Mouse (Mus musculus) cerebral cortex, adult 2 months (tissue): ENCODE results near the gene Crebbp.

ENCODE experiments used
- WGBS: fragments of 180-500 bp; shearing (Covaris S2); methylation state at CpG from one replicate; pipeline ENCODE4 v1.1.7; 2018; 5-methylcytosine and 5-hydroxymethylcytosine counted together

The Crebbp gene

GRCm38 (mm10) chr16:4040206-4040605 lies 173.6 kb downstream of the Crebbp start:
- 90% methylated on average over 5 of the region's 5 CpGs for WGBS

GRCm38 (mm10) chr16:4037690-4038089 lies 176.1 kb downstream of the Crebbp start:
- 96% methylated on average over 7 of the region's 7 CpGs for WGBS

- 93% methylated on average over 5 of the region's 5 CpGs for WGBS
Observed at GRCm38 (mm10) chr16:4036807-4037206, 177.0 kb downstream of the Crebbp start, which contains the start of gene Dnase1. Gene Dnase1, plus strand, starts transcription at chr16:4036942.

GRCm38 (mm10) chr16:4035575-4035974 lies 178.2 kb downstream of the Crebbp start:
- 91% methylated on average over 2 of the region's 2 CpGs for WGBS

- WGBS: 91% methylated on average over 3 of the region's 3 CpGs
Observed at GRCm38 (mm10) chr16:4034476-4034875, 179.3 kb downstream of the Crebbp start.

GRCm38 (mm10) chr16:4033971-4034370 lies 179.8 kb downstream of the Crebbp start:
- 76% methylated on average over 5 of the region's 5 CpGs for WGBS

GRCm38 (mm10) chr16:4032341-4032748 lies 181.5 kb downstream of the Crebbp start:
- 84% methylated on average over 6 of the region's 6 CpGs for WGBS

- 63% methylated on average over 5 of the region's 6 CpGs for WGBS
Observed at GRCm38 (mm10) chr16:4031441-4032274, 182.1 kb downstream of the Crebbp start.
